Mouse (Mus musculus) heart, adult 10 weeks (tissue): Measurements from ENCODE around the gene Arrdc3. TPM values are rescaled to one million over a fixed set of nuclear protein-coding genes. Genes with fewer than 3 reads are reported as not detected.

Experiments used
- polyA plus RNA-seq: library from polyadenylated mRNA; stranded (reverse); fragments of 350-450 nt; fragmentation: Illumina TruSeq; extraction: RNeasy Lipid Tissue Mini Kit (QIAGEN cat#74804); gene quantifications from one replicate; pipeline ENCODE4 v1.2.3, GENCODE M21; 2014; ENCODE audit warnings: low read depth, low replicate concordance

Gene Arrdc3
- polyA plus RNA-seq: 30.1 TPM

DNA sequence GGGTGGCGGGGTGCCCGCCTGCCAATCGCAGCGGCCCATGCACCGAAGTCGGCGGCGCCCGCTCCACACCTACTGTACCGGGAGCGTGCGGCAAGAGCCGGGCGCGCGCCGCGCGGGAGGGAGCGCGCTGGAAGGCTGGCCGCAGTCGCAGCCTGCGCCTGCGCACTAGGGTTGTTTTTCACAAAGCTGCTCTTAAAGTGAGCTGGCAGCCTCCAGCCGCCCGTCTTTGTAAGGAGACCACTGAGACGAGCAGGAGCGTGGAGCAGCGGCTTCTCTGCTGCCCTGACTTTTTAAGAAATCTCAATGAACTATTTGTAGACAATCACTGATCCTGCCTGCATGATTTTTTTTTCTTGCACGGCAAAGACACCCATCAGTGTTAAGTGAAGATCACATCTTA lies at the start of gene Arrdc3:
Gene Arrdc3 (plus strand): TSS at position 195 of the 400 bp plus-strand sequence.

